Mouse (Mus musculus): Measurements from ENCODE around the gene Kirrel3. TPM values are rescaled to one million over a fixed set of nuclear protein-coding genes. Genes with fewer than 3 reads are reported as not detected.

The Kirrel3 gene
- 0.21 TPM for polyA plus RNA-seq (2017; shearing (Covaris generic))

DNA sequence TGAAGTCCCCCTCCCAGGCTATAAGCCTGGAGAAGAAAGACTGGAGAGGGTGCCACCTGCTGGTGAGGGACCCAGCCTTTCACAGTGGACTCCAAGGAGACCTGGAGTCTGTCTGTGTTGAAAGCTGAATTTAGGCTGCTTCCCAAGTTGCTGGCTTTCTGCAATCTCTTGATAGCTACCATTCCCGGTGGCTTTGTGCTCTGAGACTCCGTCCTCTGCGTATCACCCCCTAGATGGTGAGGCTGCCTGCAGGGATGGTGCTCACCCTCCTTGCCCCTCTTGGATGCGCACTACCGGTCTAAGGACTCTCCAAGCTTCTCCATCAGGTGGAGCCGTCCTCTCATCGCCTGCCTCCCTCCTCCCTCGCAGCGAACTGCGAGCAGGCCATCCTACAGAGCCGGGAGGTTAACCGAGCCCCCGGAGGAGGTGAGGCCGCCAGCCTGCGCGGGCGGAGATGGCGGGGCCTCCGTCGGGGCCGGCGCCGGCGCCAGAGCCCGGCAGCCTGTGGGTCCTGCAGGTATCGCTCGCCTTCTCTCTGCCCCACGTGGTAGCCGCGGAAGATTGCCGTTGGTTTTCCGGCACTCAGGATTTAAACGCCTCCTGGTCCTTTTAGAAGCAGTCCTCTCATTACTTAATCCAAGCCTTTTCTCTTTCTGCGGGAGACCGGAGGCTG, at the start of gene Kirrel3:
Gene Kirrel3 (plus strand): TSS at position 136 of the 673 bp plus-strand sequence.

